Comparison of ENCODE assay signal across 1 mouse cellular context in the genomic region with DNA sequence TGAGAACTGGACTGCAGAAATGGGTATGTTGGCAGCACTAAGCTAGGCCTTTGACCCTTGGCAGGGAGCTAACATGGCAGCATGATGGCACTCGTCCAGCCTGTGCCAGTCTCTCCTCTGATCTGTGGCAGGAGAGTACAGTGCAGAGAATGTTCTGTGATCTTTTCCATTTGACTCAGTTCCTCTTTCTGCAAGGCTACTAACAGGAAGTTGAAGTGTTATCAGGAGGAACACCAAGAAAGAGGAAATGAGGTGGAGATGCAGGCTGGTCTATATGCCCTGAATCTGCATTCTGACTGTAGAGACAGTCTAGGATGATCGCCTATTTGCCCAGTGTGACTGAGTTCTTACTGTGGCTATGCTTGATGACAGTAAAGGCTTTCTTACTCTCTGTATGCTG.
A peak's percentile ranks its signal among the peaks of the same experiment; 100 is the strongest.
TF ChIP-seq lines count a peak whose summit lies in the region.

No protein-coding gene starts in this region.

TF ChIP-seq in CH12.LX, 34 proteins besides CTCF, POLR2A, EP300 and RAD21:
- peak; percentile 49 for TF ChIP-seq JUN (IDR thresholded peaks at IDR 0.05; ENCODE audit: insufficient read depth, low read depth, low read length)
- peak; percentile 50 for TF ChIP-seq TCF12 (IDR thresholded peaks at IDR 0.05; ENCODE audit: low read depth, low read length)
- TF ChIP-seq MYC (IDR thresholded peaks at IDR 0.05; ENCODE audit: low read depth, low read length): no peak; the same call in 1 of the 2 replicates
- TF ChIP-seq PAX5 (IDR thresholded peaks at IDR 0.05; ENCODE audit: low read length): no peak
- no peak for TF ChIP-seq E2F4 (IDR thresholded peaks at IDR 0.05; ENCODE audit: insufficient replicate concordance, low read depth, low read length)
- TF ChIP-seq ZNF384 (IDR thresholded peaks at IDR 0.05; ENCODE audit: low read depth, low read length): no peak
- TF ChIP-seq CHD2 (IDR thresholded peaks at IDR 0.05; ENCODE audit: low read length): peak; percentile 47; the same call in 1 of the 2 replicates
- TF ChIP-seq MEF2A (IDR thresholded peaks at IDR 0.05; ENCODE audit: borderline replicate concordance, low read depth, low read length): peak; percentile 64
- no peak for TF ChIP-seq MAX (IDR thresholded peaks at IDR 0.05; ENCODE audit: low read length)
- no peak for TF ChIP-seq KAT2A (IDR thresholded peaks at IDR 0.05; ENCODE audit: insufficient replicate concordance, low read length)
- peak; percentile 59 for TF ChIP-seq HCFC1 (IDR thresholded peaks at IDR 0.05; ENCODE audit: low read depth, low read length)
- TF ChIP-seq MXI1 (IDR thresholded peaks at IDR 0.05; ENCODE audit: low read depth, low read length): no peak
- TF ChIP-seq USF1 (IDR thresholded peaks at IDR 0.05; ENCODE audit: low read depth, low read length): no peak
- TF ChIP-seq RCOR1 (conservative IDR thresholded peaks at IDR 0.05; ENCODE audit: low read depth, low read length): 0 out of 2 replicates have a peak, but pooled peaks have one; percentile 21
- TF ChIP-seq MAFK (IDR thresholded peaks at IDR 0.05; ENCODE audit: insufficient replicate concordance, low read length): no peak
- no peak for TF ChIP-seq GABPA (IDR thresholded peaks at IDR 0.05; ENCODE audit: insufficient replicate concordance, low read depth, low read length)
- TF ChIP-seq USF2 (conservative IDR thresholded peaks at IDR 0.05; ENCODE audit: low read depth, low read length): no peak
- TF ChIP-seq TBP (conservative IDR thresholded peaks at IDR 0.05; ENCODE audit: low read depth, low read length): peak; percentile 53; the same call in 1 of the 2 replicates
- TF ChIP-seq IRF4 (IDR thresholded peaks at IDR 0.05; ENCODE audit: low read depth, low read length): peak; percentile 98
- no peak for TF ChIP-seq SMC3 (IDR thresholded peaks at IDR 0.05; ENCODE audit: low read depth, low read length)
- TF ChIP-seq BHLHE40 (IDR thresholded peaks at IDR 0.05; ENCODE audit: low read depth, low read length): peak; percentile 85
- no peak for TF ChIP-seq ZC3H11A (IDR thresholded peaks at IDR 0.05; ENCODE audit: low read depth, low read length)
- TF ChIP-seq ELF1 (IDR thresholded peaks at IDR 0.05; ENCODE audit: low read depth, low read length): peak; percentile 81
- TF ChIP-seq ZMIZ1 (IDR thresholded peaks at IDR 0.05; ENCODE audit: low read depth, low read length): no peak
- TF ChIP-seq ZKSCAN1 (IDR thresholded peaks at IDR 0.05; ENCODE audit: borderline replicate concordance, low read depth, low read length): no peak
- TF ChIP-seq MAZ (IDR thresholded peaks at IDR 0.05; ENCODE audit: low read depth, low read length): no peak
- peak; percentile 63 for TF ChIP-seq ETS1 (conservative IDR thresholded peaks at IDR 0.05; ENCODE audit: low read depth, low read length)
- peak; percentile 91 for TF ChIP-seq JUND (conservative IDR thresholded peaks at IDR 0.05; ENCODE audit: low read depth, low read length)
- TF ChIP-seq POLR2AphosphoS2 (IDR thresholded peaks at IDR 0.05; ENCODE audit: low read depth, low read length): no peak
- no peak for TF ChIP-seq NELFE (IDR thresholded peaks at IDR 0.05; ENCODE audit: low read depth, low read length)
- 0 out of 2 replicates have a peak, but pooled peaks have one; percentile 1 for TF ChIP-seq SIN3A (IDR thresholded peaks at IDR 0.05; ENCODE audit: low read length)
- TF ChIP-seq CHD1 (IDR thresholded peaks at IDR 0.05; ENCODE audit: low read depth, low read length): no peak
